Mouse (Mus musculus): ENCODE results near the gene Atf7. TPM values are rescaled to one million over a fixed set of nuclear protein-coding genes. Genes with fewer than 3 reads are reported as not detected.
A peak's percentile ranks its signal among the peaks of the same experiment; 100 is the strongest.

Gene Atf7
- 13.0 and 13.2 TPM in 2 replicates for polyA plus RNA-seq (2014; fragmentation: Nextera tagmentation; extraction: Ambion mirVana)

DNA sequence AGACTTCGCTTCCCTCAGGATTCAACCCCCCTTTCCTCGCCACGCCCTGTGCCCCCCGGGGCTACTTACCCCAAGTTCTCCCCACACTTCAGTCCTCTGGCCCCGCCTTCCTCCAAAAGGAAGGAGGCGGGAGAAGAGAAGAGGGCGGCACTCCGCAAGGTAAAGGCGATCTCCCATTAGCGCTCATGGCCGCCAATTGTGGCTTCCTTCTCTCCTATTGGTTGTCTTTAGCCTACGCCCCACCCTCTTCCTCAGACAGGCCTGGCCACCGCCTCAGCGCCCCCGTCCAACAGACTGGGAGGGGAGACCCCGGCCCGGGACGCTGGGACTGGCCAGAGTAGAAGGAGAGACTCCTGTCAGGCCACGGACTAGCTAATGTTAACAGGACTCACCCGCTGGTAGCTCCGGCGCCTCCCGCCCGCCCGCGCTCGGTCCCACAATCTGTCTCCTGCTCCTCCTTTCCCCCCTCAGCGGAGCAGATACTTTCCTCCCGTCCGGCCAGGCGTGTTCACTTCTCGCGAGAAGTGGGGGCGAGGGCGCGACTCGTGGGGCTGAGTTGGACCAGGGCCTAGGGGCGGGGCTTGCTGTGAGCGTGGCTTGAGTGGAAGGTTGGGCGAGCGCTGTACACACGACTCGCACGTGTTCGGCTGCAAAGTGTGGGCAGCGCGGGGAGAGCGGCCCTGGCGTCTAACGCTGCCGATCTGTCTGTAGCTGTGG lies at the start of gene Atf7, which contains the start of gene Gm28047:
Gene Atf7 (minus strand): TSS at position 495 of the 717 bp plus-strand sequence.
Gene Gm28047 (minus strand): TSS at position 98 of the 717 bp plus-strand sequence.
- H3K27ac ChIP-seq (replicated peaks; ENCODE audit: low read depth, low read length), result peak within 1 kb of the TSS; percentile 93
- H3K4me2 ChIP-seq (ENCODE audit: low read length), result peak within 1 kb of the TSS; percentile 94
- peak within 1 kb of the TSS; percentile 66 for H3K4me3 ChIP-seq (replicated peaks; ENCODE audit: low read depth, low read length)
- no peaks in the 10 kb centered on the region for H3K9me3 ChIP-seq (ENCODE audit: control insufficient read depth, low read length)
- ATAC-seq (ENCODE audit: low FRiP score, low TSS enrichment), result peak; percentile 99
- peak; percentile 99 for DNase-seq
- peaks cover 15% of the 10 kb centered on the region for H3K4me1 ChIP-seq (ENCODE audit: control insufficient read depth, insufficient read depth, low read length)
- peak within 1 kb of the TSS; percentile 66 for H3K9ac ChIP-seq (replicated peaks; ENCODE audit: low read length)
- under 1% methylated on average over 51 of the region's 51 CpGs for WGBS
- H3K27me3 ChIP-seq (ENCODE audit: control insufficient read depth, insufficient read depth, low read length), result no peaks in the 10 kb centered on the region
- H3K36me3 ChIP-seq (ENCODE audit: control insufficient read depth, insufficient read depth, low read length), result no peaks in the 10 kb centered on the region

DNA sequence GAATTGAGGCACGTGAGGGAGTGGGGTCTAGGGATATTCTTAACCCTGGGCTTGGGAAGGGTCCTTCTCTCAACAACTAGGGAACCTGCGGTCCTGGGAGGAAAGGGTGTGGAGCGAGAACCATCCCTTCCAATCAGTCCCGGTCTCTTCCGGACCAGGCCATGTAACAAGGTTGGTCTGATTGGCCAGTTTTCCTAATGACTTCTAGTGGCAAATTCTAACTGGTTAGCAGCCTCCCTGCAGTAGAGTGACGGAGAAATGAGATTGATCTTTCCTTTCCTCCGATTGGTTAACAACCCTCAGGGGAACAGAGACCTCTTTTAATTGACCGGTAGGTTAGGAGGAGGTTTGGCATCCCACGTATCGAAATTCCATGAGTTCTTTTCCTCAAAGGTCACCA lies 48.3 kb upstream of the Atf7 start:
- Histone ChIP-seq H3K4me3 (replicated peaks; ENCODE audit: low read depth, low read length) (peak overlapping the region; percentile 45; the same call in 1 of the 2 replicates), H3K27ac (replicated peaks; ENCODE audit: low read depth, low read length) (peak overlapping the region; percentile 99), H3K4me1 (ENCODE audit: control insufficient read depth, insufficient read depth, low read length) (peaks cover 25% of the 10 kb centered on the region), H3K9ac (replicated peaks; ENCODE audit: low read length) (no peak overlapping the region), H3K27me3 (ENCODE audit: control insufficient read depth, insufficient read depth, low read length) (no peaks in the 10 kb centered on the region), H3K36me3 (ENCODE audit: control insufficient read depth, insufficient read depth, low read length) (no peaks in the 10 kb centered on the region), H3K9me3 (ENCODE audit: control insufficient read depth, low read length) (no peaks in the 10 kb centered on the region), H3K4me2 (ENCODE audit: low read length) (peak overlapping the region; percentile 82)
- 3% methylated on average over 10 of the region's 10 CpGs for WGBS
- ATAC-seq (ENCODE audit: low FRiP score, low TSS enrichment) (peak; percentile 38; the same call in 1 of the 2 replicates), DNase-seq (peak; percentile 88)

DNA sequence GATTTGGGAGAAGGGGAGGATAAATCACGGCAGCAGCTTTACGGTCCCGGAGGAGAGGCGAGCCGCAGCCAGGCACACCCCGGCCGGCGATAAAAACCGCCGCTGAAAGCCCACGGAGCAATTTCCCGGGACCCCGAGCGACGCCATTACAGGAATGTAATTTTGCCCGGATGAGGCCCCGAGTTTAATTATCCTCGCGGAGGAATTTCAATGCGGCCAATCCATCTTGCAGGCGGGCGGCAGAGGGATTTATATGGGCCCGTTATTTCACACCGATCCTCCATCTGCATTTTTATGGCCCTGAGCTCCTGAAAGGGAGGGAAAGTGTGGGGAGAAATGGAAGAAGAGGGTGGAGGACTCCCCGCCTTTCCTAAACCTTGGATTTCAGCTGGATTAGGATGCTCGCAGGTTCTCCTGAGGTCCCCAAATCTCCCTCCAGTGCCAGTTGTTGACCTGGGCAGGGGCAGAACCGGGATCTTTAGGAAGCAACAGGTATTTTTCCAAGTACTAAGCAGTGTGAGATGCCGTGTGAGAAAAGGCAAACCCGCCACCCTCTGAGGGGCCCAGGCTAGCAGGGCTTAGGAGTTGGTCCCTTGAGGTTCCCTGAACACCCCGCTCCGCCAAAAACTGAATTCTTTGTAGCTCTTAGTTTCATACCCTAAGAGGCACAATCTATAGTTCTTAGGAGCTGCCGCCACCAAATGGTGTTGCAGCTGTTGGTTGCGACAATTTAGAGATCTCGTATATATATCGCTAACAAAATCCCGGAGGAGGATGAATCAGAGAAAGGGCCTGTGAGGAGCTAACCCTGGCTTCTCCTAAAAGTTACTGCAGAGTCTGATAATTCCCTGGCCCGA lies 47.2 kb upstream of the Atf7 start, which contains the start of gene Atp5g2:
Gene Atp5g2 (minus strand): TSS at position 138 of the 857 bp plus-strand sequence.
- WGBS, result 1% methylated on average over 37 of the region's 37 CpGs
- H3K27me3 ChIP-seq (ENCODE audit: control insufficient read depth, insufficient read depth, low read length), result no peaks in the 10 kb centered on the region
- H3K9me3 ChIP-seq (ENCODE audit: control insufficient read depth, low read length), result no peaks in the 10 kb centered on the region
- H3K4me1 ChIP-seq (ENCODE audit: control insufficient read depth, insufficient read depth, low read length), result peaks cover 25% of the 10 kb centered on the region
- DNase-seq (peak; percentile 74), ATAC-seq (ENCODE audit: low FRiP score, low TSS enrichment) (no peak)
- H3K9ac ChIP-seq (replicated peaks; ENCODE audit: low read length), result peak within 1 kb of the TSS; percentile 77
- peaks cover 6% of the 10 kb centered on the region for H3K36me3 ChIP-seq (ENCODE audit: control insufficient read depth, insufficient read depth, low read length)
- H3K27ac ChIP-seq (replicated peaks; ENCODE audit: low read depth, low read length), result peak within 1 kb of the TSS; percentile 99
- peak within 1 kb of the TSS; percentile 45 for H3K4me3 ChIP-seq (replicated peaks; ENCODE audit: low read depth, low read length)
- peak within 1 kb of the TSS; percentile 82 for H3K4me2 ChIP-seq (ENCODE audit: low read length)

DNA sequence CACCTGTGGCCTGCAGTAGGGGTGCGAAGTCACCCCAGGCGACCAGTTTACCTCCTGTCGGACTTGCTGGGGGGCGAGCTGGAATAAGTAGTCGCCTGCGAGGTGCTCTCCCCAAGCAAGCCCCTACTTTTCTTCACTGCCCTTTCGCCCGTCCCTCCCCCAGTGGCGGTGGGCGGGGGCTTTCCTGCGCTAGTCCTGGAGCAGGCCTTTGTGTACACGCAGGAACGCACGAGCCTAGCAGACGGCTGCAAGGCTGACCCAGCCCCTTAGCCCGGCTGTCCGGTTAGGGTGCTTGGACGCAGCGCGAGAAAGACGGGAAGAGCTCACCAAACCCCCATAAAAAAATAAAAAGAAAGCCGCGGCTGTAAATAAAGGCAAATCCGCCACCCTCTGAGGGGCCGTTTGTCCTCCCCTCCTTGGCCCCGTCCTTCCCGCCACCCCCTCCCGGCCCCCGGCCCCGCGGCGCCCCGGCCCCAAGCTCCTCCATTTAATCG lies 46.5 kb upstream of the Atf7 start:
- H3K36me3 ChIP-seq (ENCODE audit: control insufficient read depth, insufficient read depth, low read length), result peaks cover 13% of the 10 kb centered on the region
- peaks cover 25% of the 10 kb centered on the region for H3K4me1 ChIP-seq (ENCODE audit: control insufficient read depth, insufficient read depth, low read length)
- WGBS, result 1% methylated on average over 34 of the region's 34 CpGs
- H3K4me3 ChIP-seq (replicated peaks; ENCODE audit: low read depth, low read length), result peak overlapping the region; percentile 45
- peak overlapping the region; percentile 99 for H3K27ac ChIP-seq (replicated peaks; ENCODE audit: low read depth, low read length)
- H3K9ac ChIP-seq (replicated peaks; ENCODE audit: low read length), result peak overlapping the region; percentile 77
- no peaks in the 10 kb centered on the region for H3K9me3 ChIP-seq (ENCODE audit: control insufficient read depth, low read length)
- peak; percentile 49 for ATAC-seq (ENCODE audit: low FRiP score, low TSS enrichment)
- DNase-seq, result peak; percentile 84
- H3K27me3 ChIP-seq (ENCODE audit: control insufficient read depth, insufficient read depth, low read length), result no peaks in the 10 kb centered on the region
- peak overlapping the region; percentile 82 for H3K4me2 ChIP-seq (ENCODE audit: low read length)

DNA sequence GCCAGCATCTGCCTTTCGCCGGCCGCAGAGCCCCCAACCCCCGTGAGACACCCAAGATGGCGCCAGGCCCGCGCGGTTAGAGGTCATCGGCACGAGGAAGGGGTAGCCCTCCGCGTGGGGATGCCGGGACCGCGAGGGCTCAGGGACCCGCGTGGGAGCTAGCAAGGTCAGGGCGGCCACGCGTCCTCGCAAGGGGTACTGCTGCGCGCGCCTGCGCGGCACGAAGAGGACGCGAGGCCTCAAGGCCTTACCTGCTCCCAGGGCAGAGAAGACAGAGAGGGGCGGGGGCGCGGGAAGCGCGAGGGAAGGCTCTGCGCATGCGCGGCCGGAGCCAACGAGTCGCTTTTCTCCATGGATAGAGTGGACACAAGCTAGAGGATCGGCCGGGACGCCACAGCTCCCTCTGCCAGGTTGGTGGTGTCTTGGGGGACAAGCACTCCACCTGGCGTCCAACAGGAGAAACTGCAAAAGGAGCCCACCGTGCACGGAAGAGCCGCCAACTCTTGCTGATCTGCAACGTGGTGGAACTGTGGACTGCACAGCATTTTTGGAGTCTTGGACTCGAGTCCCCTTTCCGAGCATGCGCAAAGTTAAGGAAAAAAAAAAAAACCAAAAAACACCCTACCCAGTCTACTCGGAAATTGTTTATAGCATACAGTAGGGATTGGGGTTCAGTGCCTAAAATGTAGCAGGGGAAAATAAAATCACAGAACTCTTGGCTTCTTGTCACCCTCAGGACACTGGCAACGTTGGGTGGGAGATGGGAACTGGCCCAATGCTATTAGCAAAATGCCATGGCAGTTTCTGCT lies 45.7 kb upstream of the Atf7 start:
- H3K27ac ChIP-seq (replicated peaks; ENCODE audit: low read depth, low read length), result peak overlapping the region; percentile 99
- DNase-seq (peak; percentile 99), ATAC-seq (ENCODE audit: low FRiP score, low TSS enrichment) (peak; percentile 90)
- peaks cover 25% of the 10 kb centered on the region for H3K4me1 ChIP-seq (ENCODE audit: control insufficient read depth, insufficient read depth, low read length)
- peaks cover 21% of the 10 kb centered on the region for H3K36me3 ChIP-seq (ENCODE audit: control insufficient read depth, insufficient read depth, low read length)
- WGBS, result under 1% methylated on average over 53 of the region's 53 CpGs
- H3K4me2 ChIP-seq (ENCODE audit: low read length), result peak overlapping the region; percentile 82
- H3K9ac ChIP-seq (replicated peaks; ENCODE audit: low read length), result peak overlapping the region; percentile 98
- H3K27me3 ChIP-seq (ENCODE audit: control insufficient read depth, insufficient read depth, low read length), result no peaks in the 10 kb centered on the region
- H3K9me3 ChIP-seq (ENCODE audit: control insufficient read depth, low read length), result no peaks in the 10 kb centered on the region
- peak overlapping the region; percentile 80 for H3K4me3 ChIP-seq (replicated peaks; ENCODE audit: low read depth, low read length)

DNA sequence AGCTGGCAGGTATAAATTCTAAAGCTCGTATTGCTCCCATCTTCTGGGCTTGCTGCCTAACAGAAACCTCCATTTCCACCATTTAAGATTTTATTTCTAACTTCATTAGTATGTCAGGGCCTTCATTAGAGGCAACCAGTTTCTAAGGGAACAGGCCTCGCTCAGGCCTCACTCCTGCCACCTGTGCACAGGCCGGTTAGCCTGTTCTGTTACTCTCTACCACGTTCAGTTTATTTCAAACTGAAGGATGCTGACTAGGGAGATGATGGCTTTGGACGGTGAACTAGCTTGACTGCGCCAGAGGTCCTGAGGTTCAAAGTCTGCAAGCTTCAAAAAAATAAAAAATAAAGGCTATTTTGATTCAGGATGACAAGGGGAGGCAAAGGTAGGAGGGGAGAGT lies 45.0 kb upstream of the Atf7 start:
- Histone ChIP-seq H3K9ac (replicated peaks; ENCODE audit: low read length) (peak overlapping the region; percentile 98), H3K36me3 (ENCODE audit: control insufficient read depth, insufficient read depth, low read length) (peaks cover 28% of the 10 kb centered on the region), H3K27ac (replicated peaks; ENCODE audit: low read depth, low read length) (peak overlapping the region; percentile 99), H3K4me2 (ENCODE audit: low read length) (peak overlapping the region; percentile 79), H3K4me3 (replicated peaks; ENCODE audit: low read depth, low read length) (peak overlapping the region; percentile 80), H3K4me1 (ENCODE audit: control insufficient read depth, insufficient read depth, low read length) (peaks cover 25% of the 10 kb centered on the region), H3K9me3 (ENCODE audit: control insufficient read depth, low read length) (no peaks in the 10 kb centered on the region), H3K27me3 (ENCODE audit: control insufficient read depth, insufficient read depth, low read length) (no peaks in the 10 kb centered on the region)
- WGBS, result 9% methylated on average over 6 of the region's 6 CpGs
- peak; percentile 38 for DNase-seq
- ATAC-seq (ENCODE audit: low FRiP score, low TSS enrichment), result no peak

DNA sequence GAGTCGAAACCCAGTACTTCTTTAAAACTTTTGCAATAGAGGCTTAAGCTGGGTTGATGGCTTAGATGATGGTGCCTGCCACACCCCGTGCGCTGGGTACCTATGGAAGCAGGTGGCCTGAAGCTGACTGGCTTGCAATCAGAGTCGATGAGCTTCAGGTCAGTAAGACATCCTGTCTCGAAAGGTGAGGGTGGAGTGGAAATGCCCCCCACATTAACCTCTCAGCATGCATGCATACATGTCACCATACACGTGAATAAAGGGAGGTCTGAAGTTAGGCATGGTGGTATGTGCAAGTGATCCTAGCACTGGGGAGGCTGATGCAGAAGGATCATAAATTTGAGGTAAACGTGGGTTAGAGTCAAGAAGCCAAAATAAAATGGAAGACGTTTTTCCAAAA lies 44.3 kb upstream of the Atf7 start:
- Histone ChIP-seq H3K4me2 (ENCODE audit: low read length) (peak overlapping the region; percentile 79), H3K9me3 (ENCODE audit: control insufficient read depth, low read length) (no peaks in the 10 kb centered on the region), H3K4me1 (ENCODE audit: control insufficient read depth, insufficient read depth, low read length) (peaks cover 25% of the 10 kb centered on the region), H3K9ac (replicated peaks; ENCODE audit: low read length) (no peak overlapping the region; the same call in 1 of the 2 replicates), H3K4me3 (replicated peaks; ENCODE audit: low read depth, low read length) (no peak overlapping the region), H3K27ac (replicated peaks; ENCODE audit: low read depth, low read length) (no peak overlapping the region), H3K36me3 (ENCODE audit: control insufficient read depth, insufficient read depth, low read length) (peaks cover 33% of the 10 kb centered on the region), H3K27me3 (ENCODE audit: control insufficient read depth, insufficient read depth, low read length) (no peaks in the 10 kb centered on the region)
- DNase-seq (no peak), ATAC-seq (ENCODE audit: low FRiP score, low TSS enrichment) (no peak)
- 91% methylated on average over 8 of the region's 8 CpGs for WGBS

DNA sequence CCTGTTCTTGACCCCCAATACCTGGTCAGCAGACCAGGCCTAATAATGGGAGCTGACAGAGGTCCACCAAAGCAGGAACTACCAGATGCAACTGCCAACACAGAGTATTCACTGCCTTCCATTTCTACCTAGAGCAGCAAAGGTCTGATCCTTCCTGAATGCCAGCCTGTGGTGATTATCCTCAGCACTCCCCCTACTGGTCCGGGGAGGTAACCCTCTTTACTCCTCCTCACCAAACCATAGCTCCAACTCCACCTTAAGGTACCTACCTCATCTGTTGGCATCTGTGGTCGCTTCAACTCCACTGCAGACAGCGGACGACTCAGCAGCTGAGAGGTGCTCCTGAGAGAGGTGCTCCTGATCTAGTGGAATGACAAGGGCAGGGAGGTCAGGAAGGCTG lies 40.2 kb upstream of the Atf7 start:
- no peak overlapping the region for H3K9ac ChIP-seq (replicated peaks; ENCODE audit: low read length)
- H3K4me2 ChIP-seq (ENCODE audit: low read length), result no peak overlapping the region
- no peaks in the 10 kb centered on the region for H3K9me3 ChIP-seq (ENCODE audit: control insufficient read depth, low read length)
- WGBS, result 53% methylated on average over 4 of the region's 4 CpGs
- peaks cover 10% of the 10 kb centered on the region; the same call in 1 of the 2 replicates for H3K4me1 ChIP-seq (ENCODE audit: control insufficient read depth, insufficient read depth, low read length)
- peaks cover 69% of the 10 kb centered on the region for H3K36me3 ChIP-seq (ENCODE audit: control insufficient read depth, insufficient read depth, low read length)
- no peak overlapping the region for H3K4me3 ChIP-seq (replicated peaks; ENCODE audit: low read depth, low read length)
- ATAC-seq (ENCODE audit: low FRiP score, low TSS enrichment) (no peak), DNase-seq (peak; percentile 68)
- no peaks in the 10 kb centered on the region for H3K27me3 ChIP-seq (ENCODE audit: control insufficient read depth, insufficient read depth, low read length)
- H3K27ac ChIP-seq (replicated peaks; ENCODE audit: low read depth, low read length), result no peak overlapping the region
